Mouse (Mus musculus): ENCODE measurements at regions not wholly inside any gene's neighbourhood (a gene's known extent, or its start where the extent isn't known, plus 50 kb on each side); places are given as distances from the start of the nearest gene placed in this dataset.

GRCm38 (mm10) chr3:62159031-62159430 lies 179.1 kb upstream of the Arhgef26 start:
- DNase-seq, result no peak

GRCm38 (mm10) chr3:62170647-62171046 lies 167.5 kb upstream of the Arhgef26 start:
- DNase-seq, result no peak

- DNase-seq, result no peak
Measured at GRCm38 (mm10) chr3:62187807-62188509, 150.2 kb upstream of the Arhgef26 start.

- DNase-seq, result no peak
Measured at GRCm38 (mm10) chr3:62192466-62192865, 145.7 kb upstream of the Arhgef26 start.

GRCm38 (mm10) chr3:62194421-62194820 lies 143.7 kb upstream of the Arhgef26 start:
- no peak for DNase-seq

GRCm38 (mm10) chr3:62196679-62197078 lies 141.5 kb upstream of the Arhgef26 start:
- no peak for DNase-seq

GRCm38 (mm10) chr3:62215806-62216205 lies 122.3 kb upstream of the Arhgef26 start:
- DNase-seq, result no peak

GRCm38 (mm10) chr3:62217335-62217734 lies 120.8 kb upstream of the Arhgef26 start:
- DNase-seq, result no peak

- DNase-seq, result no peak
Measured at GRCm38 (mm10) chr3:62227697-62228096, 110.4 kb upstream of the Arhgef26 start.

GRCm38 (mm10) chr3:62228156-62228555 lies 110.0 kb upstream of the Arhgef26 start:
- no peak for DNase-seq

- no peak for DNase-seq
Measured at GRCm38 (mm10) chr3:62241031-62241430, 97.1 kb upstream of the Arhgef26 start.

GRCm38 (mm10) chr3:62271703-62272102 lies 66.4 kb upstream of the Arhgef26 start:
- DNase-seq, result peak; percentile 6

- no peak for DNase-seq
Measured at GRCm38 (mm10) chr3:62278279-62278678, 59.9 kb upstream of the Arhgef26 start.

- no peak for DNase-seq
Measured at GRCm38 (mm10) chr3:62280960-62281359, 57.2 kb upstream of the Arhgef26 start.
